Mouse (Mus musculus): Measurements from ENCODE around the gene Fcrl5.

Fcrl5 gene

GRCm38 (mm10) chr3:87500088-87501055 lies 64.8 kb downstream of the Fcrl5 start:
- DNase-seq: no peak

DNA sequence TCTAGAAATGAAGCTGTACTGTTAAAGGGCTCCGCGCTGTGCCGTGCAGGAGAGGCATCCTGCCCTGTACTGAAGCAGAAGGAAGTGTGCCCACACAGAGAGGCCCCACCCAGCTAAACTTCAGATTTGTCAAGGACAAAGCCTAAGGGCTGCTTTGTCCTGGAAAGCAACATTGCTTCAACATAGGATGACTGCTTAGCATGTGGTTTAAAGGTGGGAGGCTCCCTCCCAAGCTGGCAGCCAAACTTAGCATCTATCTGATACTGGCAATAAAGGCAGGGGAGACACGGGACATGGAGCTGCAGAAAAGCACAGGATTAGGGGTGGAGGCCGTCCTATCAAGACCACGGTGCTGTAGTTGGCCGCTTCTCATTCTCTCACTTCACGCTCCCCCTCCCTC lies 65.6 kb downstream of the Fcrl5 start:
- DNase-seq: no peak

DNA sequence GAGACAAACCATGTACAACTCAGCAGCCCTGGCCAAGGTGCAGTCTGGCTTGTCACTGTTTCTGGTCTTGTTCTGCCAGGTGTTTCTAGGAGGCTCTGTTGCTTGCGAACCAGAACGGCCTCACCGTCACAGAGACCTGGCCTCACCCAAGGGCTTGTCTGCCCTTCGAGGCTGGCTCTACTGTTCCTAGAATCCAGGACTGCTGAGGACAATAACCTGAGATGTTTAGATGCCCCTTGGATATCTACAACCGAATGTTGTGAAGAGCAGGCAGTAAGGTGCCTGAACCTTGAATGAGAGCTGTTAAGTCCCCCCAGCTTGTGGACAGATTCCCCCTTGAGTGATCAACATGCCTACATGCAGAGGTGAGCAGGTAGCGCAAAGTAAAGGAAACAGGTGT lies 67.2 kb downstream of the Fcrl5 start:
- no peak for DNase-seq

GRCm38 (mm10) chr3:87504330-87504729 lies 68.8 kb downstream of the Fcrl5 start:
- DNase-seq: peak; percentile 17

DNA sequence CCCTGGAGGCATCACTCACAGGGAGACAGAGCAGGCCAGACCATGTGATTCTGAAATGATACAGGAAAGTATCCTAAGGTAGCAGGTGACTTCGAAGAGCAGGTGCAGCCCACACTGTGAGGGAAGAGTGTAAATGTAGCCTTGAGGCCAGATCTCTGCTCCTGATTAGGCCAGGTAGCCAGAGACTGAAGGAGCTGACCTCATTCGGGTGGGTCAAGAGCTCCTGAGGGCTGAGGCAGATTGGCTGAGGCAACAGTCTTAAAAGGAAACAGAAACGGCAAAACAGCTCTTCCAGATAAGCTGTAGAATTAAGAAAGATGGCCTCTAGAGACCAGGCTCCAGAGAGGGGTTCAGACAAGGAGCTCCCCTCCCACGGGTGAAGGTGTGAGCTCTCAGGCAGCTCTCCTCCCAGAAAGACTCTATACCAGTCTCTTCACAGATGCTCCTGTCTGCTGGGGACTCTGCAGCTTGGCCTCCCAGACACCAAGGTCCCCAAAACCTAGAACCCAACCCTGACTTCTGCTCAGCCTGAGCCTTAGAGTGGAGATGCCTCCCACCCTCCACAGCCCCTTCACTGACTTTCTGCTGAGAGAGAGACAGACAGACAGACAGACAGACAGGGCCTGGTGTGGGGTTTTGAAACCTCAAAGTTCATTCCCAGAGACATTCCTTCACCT lies 69.3 kb downstream of the Fcrl5 start:
- DNase-seq: no peak

DNA sequence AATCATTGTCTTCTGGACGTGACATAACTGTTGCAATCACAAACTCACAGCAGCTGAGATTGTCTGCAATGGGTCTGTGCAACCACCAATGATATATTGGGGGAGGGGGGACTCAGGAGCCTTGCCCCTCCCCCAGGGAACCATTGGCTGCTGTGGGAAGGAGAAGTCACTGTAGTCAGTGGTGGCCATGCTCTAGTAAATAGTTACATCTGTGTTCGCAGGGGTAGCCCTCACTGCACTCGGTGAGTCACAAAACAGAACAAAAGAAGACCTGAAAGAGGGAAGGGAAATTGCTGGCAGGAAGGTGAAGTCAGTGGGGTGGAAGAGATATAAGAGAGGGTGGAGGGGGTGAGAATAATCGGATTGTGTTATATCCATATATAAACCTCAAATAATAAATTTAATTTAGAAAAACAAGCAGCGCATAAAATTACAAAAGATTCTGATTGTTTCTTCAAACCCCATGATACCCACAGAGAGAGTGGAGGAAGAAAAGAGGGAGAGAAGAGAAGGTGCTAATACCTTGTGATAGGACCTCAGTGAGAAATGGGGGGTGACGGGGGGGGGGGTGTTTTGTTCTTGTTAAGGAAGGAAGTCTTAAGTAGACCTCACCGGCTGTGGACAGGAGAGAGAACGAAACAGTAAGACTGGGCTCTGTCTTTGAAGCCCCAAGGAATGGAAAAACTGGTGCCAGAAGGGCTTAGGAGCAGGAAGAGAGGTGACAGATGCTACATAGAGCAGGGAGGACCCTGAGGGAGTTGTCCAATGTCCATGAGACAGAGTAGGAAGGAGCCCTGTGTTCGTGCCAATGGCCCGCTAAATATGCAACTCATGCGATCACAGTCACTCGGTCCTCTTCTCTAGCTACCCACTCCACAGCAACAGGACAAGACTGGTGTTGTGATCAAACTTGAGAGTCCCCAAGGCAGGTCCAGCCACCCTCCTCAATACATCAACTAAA lies 71.2 kb downstream of the Fcrl5 start:
- no peak for DNase-seq

DNA sequence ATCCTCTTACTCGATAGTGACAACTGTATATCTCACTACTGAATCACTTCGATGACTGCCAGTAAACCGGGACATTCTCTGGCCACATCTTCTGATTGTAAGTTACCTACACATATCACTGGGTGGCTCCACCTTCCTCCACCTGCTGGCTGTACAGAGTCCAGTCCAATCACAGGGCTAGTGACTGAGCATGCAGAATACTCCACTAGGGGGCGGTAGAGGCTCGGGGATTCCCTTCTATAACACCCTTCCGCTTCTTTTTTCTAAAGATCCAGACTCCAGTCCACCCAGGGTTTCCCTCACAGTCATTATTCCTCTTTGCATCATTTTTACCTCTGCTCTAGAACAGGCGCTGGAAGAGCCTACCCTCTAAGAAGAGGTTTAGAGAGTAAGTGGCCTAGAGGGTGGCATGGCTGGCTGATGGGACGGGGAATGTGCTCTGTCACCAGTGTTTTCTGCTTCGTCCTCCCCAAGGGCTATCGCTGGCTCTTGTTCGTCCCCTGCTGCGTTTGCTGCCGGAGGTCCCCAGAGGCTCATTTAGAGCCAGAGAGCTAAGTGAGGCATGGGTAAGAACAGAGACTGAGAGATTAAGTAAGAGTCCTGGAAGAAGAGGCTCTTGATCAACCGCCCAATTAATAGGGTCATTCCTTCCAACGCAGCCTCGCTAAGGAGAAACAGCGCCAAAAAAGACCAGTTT lies 72.8 kb downstream of the Fcrl5 start:
- DNase-seq: peak; percentile 75

- DNase-seq: no peak
Measured at GRCm38 (mm10) chr3:87509061-87509460, 73.5 kb downstream of the Fcrl5 start.

GRCm38 (mm10) chr3:87510832-87511231 lies 75.3 kb downstream of the Fcrl5 start:
- no peak for DNase-seq

DNA sequence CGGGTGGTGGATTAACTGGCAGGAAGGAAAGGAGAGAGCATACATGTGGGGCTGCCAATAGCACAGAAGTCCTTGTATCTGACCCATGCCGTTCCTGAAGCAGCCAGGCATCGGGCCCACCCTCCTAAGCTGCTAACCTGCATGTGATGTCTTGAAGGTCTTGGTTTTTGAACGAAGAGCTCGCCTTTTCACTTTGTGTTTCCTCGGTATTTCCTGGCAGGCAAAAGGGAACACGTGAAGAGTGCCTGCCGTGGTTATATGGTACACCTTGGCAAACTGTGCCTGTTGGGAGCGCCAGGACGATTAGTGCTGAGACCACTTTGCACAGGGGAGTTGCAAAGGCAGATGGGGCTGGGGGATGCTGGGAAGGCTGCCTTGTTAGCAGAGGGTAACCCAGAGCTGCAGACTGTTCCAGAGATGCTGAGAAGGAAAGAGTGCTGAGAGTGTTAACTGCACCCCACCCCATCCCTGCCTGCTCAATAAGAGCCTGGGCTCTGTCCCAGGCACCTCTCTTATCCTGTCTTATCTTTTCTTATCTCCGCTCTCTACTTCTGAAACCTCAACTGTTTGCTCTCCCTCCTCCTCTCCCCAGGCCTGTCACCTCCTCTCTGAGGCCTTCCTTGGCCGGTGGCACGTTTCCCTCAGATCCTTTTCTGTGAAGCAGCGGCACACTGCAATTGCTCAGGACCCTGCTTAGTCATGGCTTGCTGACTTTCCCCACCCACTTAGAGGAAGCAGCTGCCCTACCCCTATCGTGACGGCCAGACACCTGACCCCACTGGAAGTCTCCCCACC lies 76.6 kb downstream of the Fcrl5 start:
- DNase-seq: no peak

- DNase-seq: no peak
Measured at GRCm38 (mm10) chr3:87515567-87516081, 80.1 kb downstream of the Fcrl5 start.

DNA sequence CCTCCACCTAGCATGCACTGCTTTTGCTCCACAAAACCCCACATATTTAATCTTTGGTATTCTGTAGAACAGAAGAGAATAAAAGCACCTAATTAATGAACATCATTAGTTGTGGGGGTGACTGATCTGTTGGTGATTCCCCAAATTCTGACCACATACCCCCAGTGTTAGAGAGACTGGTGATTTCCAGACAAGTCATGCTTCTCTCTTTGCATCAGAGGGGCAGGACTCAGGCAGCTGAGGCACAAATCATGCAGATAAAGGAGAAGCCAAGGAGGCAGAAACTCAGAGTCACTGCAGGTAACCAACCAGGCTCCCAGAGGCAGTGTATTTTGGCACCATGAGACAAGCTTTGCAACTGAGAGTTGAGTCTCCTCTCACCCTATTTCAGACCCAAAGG lies 82.9 kb downstream of the Fcrl5 start:
- DNase-seq: no peak

GRCm38 (mm10) chr3:87521126-87521525 lies 85.6 kb downstream of the Fcrl5 start:
- no peak for DNase-seq

- DNase-seq: no peak
Measured at GRCm38 (mm10) chr3:87521833-87522232, 86.3 kb downstream of the Fcrl5 start.

DNA sequence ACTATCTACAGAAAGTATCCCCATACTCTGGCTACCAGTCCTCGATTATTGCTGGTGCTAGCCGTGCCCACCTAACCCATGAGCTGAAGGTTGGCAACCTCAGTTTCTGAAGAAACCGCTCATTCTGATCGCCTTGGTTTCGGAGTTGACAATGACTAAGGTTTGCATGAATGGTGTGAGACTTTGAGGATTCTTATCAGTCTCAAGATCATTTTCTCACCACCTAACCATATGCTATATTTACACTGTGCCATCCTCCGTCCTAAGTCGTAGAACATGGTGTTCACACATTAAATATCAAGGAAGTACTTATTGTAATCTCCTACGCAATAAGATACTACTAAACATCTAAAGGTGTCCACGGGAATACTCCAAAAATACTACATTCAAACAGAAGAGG lies 88.1 kb downstream of the Fcrl5 start:
- no peak for DNase-seq

DNA sequence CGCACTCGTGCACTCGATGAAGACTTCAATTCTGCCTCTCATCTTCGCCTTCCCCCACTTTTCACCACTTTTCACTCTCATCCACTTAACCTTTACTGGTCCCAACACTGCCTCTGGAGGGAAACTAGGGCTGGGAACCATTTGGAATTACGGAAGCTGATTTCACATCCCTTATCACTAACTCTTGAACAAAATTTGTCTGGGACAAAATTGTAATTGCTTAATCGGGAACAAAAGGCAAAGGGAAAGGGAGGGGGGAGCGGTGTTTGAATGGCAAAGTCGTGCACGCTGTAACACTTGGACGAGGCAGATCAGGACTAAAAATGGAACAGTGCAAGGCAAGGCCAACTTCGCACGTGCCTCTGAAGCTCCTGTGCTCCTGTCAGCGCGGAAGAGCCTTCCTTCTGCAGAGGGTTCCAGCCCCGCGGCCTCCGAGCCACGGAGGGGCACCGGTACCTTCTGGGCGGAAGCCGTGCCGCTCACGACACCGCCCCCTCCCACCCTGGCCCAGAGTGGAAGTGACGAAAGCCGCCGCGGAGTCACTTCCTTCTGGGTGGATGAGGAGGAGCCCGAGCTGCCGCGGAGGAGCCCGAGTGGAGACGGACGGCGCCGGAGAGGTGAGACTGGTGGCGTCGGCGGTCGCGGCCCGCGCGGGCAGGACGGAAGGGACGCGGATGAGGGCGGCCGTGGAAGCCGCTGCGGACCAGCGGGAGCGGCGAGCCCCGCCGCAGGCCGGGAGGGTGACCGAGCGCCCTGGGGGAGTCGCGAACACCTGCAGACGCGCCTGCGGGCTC lies 89.7 kb downstream of the Fcrl5 start, which contains the start of gene Etv3:
Gene Etv3 (plus strand): TSS at position 365 of the 794 bp plus-strand sequence.
- peak; percentile 92 for DNase-seq

DNA sequence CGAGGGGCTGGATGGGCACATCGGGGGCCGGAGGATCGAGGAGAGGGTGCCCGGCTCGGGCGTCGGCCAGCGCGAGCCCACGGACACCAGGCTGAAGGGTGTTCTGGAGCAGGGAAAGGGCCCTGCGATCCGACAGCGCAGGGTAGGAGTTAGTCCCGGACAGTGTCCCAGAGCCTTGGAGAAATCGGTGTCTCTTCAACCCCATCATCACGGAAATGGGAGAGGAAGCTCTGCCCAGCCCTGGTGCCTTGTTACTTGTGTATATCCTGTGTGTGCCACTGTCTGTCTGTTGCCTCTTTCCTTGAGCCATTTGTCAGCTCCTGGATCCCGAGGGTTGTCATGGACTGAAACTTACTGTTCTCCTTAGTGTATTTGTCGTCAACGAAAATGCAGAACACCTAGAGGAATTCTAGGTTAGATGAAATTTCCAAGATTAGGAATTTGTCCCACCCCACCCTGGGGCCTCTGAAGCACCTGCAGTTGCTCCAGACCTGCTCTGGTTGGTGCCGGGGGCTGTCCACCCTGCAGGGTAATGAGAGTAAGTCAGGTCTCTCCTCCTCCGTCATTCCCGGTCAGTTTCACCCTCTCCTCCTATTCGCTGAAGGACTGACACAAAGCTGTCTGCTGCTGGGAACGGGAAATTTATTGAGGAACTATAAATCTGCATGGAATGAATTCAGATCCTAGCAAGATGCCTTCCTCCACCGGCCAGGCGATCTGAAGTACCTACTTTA lies 90.4 kb downstream of the Fcrl5 start:
- no peak for DNase-seq

- DNase-seq: no peak
Measured at GRCm38 (mm10) chr3:87527139-87527538, 91.6 kb downstream of the Fcrl5 start.

- DNase-seq: no peak
Measured at GRCm38 (mm10) chr3:87528021-87528420, 92.4 kb downstream of the Fcrl5 start.

All from right cerebral cortex, adult 18-20 months (tissue).